Mouse (Mus musculus): ENCODE data around the gene Hist1h2bc.

Gene Hist1h2bc

GRCm38 (mm10) chr13:23737091-23737490 lies 53.1 kb downstream of the Hist1h2bc start:
- DNase-seq (ENCODE audit: low spot score) = no peak

- no peak for DNase-seq (ENCODE audit: low spot score)
These were observed 54.0 kb downstream of the Hist1h2bc start for GRCm38 (mm10) chr13:23738041-23738440.

GRCm38 (mm10) chr13:23738677-23739068 lies 54.7 kb downstream of the Hist1h2bc start, which contains the start of gene Hist1h1c:
Gene Hist1h1c (plus strand): TSS chr13:23738808.
- DNase-seq (ENCODE audit: low spot score) = peak; percentile 89

GRCm38 (mm10) chr13:23739069-23739921 lies 55.3 kb downstream of the Hist1h2bc start:
- DNase-seq (ENCODE audit: low spot score) = peak; percentile 96

GRCm38 (mm10) chr13:23739922-23740252 lies 55.9 kb downstream of the Hist1h2bc start:
- no peak for DNase-seq (ENCODE audit: low spot score)

GRCm38 (mm10) chr13:23740256-23740840 lies 56.3 kb downstream of the Hist1h2bc start:
- no peak for DNase-seq (ENCODE audit: low spot score)

- no peak for DNase-seq (ENCODE audit: low spot score)
These were observed 56.9 kb downstream of the Hist1h2bc start for GRCm38 (mm10) chr13:23740910-23741309.

- no peak for DNase-seq (ENCODE audit: low spot score)
These were observed 58.0 kb downstream of the Hist1h2bc start for GRCm38 (mm10) chr13:23742007-23742406.

Measured in layer of hippocampus, adult 11-12 months (tissue).